Mouse (Mus musculus) embryonic facial prominence, embryonic 14.5 days (tissue): ENCODE measurements around the gene Syn3. TPM values are rescaled to one million over a fixed set of nuclear protein-coding genes. Genes with fewer than 3 reads are reported as not detected.
"Not testable (repeated sequence)": the region's sequence is repeated elsewhere in the genome, so short reads cannot be mapped to it uniquely, and the experiment has no call there.

Source experiments
- ATAC-seq: fragments of 200-750 bp; cut with Nextera tagmentation; 2 replicates; pipeline ENCODE4 v1.8.0; 2017; ENCODE audit warnings: low read depth, moderate number of reproducible peaks, moderate TSS enrichment
- DNase-seq: peaks from one replicate; pipeline ENCODE4 v3.0.0-alpha.2; 2015; ENCODE audit warnings: low spot score
- H3K27ac ChIP-seq: fragments of 300-500 bp; sonication (generic); replicated peaks from 2 replicates; pipeline ENCODE4 v1.5.1; 2014; ENCODE audit warnings: low read depth, mild to moderate bottlenecking, low read length, moderate library complexity
- H3K27me3 ChIP-seq: fragments of 300-500 bp; sonication (generic); replicated peaks from 2 replicates; pipeline ENCODE4 v1.6.1; 2014; ENCODE audit warnings: low read length; ENCODE audit not compliant: control insufficient read depth, insufficient read depth
- H3K36me3 ChIP-seq: fragments of 300-500 bp; sonication (generic); 2 replicates; pipeline ENCODE4 v1.6.1; 2014; ENCODE audit warnings: low read length, mixed read lengths; ENCODE audit not compliant: control insufficient read depth, insufficient read depth
- H3K4me1 ChIP-seq: fragments of 300-500 bp; sonication (generic); 2 replicates; pipeline ENCODE4 v1.6.1; 2014; ENCODE audit warnings: antibody characterized with exemption, low read length; ENCODE audit not compliant: control insufficient read depth, insufficient read depth
- H3K4me2 ChIP-seq: fragments of 300-500 bp; sonication (generic); 2 replicates; pipeline ENCODE4 v1.6.1; 2014; ENCODE audit warnings: low read depth, mild to moderate bottlenecking, low read length, moderate library complexity, mixed read lengths
- H3K4me3 ChIP-seq: fragments of 300-500 bp; sonication (generic); 2 replicates; pipeline ENCODE4 v1.5.1; 2014; ENCODE audit warnings: low read depth, mild to moderate bottlenecking, low read length
- H3K9ac ChIP-seq: fragments of 300-500 bp; sonication (generic); 2 replicates; pipeline ENCODE4 v1.6.1; 2014; ENCODE audit warnings: low read depth, mild to moderate bottlenecking, low read length, moderate library complexity, mixed read lengths
- H3K9me3 ChIP-seq: fragments of 300-500 bp; sonication (generic); 2 replicates; pipeline ENCODE4 v1.6.1; 2016; ENCODE audit warnings: low read length; ENCODE audit not compliant: control insufficient read depth
- WGBS: fragments of 180-500 bp; shearing (Covaris S2); extraction: QIAGEN DNeasy Blood & Tissue Kit; methylation state at CpG from one replicate; pipeline ENCODE4 v1.1.7; 2014; 5-methylcytosine and 5-hydroxymethylcytosine counted together
- polyA plus RNA-seq: library from polyadenylated mRNA; unstranded; fragments of >200 nt; fragmentation: Nextera tagmentation; extraction: Ambion mirVana; gene quantifications from 2 replicates; pipeline ENCODE4 v1.2.1, GENCODE M21; 2014

Syn3 gene
- polyA plus RNA-seq, 1 experiment from 2014 or later = 2.4 TPM

- H3K27me3 ChIP-seq = no peaks in the 10 kb centered on the region
- H3K4me3 ChIP-seq = no peak overlapping the region
- H3K9ac ChIP-seq = no peak overlapping the region
- DNase-seq (peak; percentile 47), ATAC-seq (no peak; the same call in 1 of the 2 replicates)
- H3K36me3 ChIP-seq = no peaks in the 10 kb centered on the region
- H3K27ac ChIP-seq = no peak overlapping the region
- H3K9me3 ChIP-seq = no peaks in the 10 kb centered on the region
- H3K4me2 ChIP-seq = no peak overlapping the region
- 0 out of 2 replicates have a peak, but pooled peaks cover 6% of the 10 kb centered on the region for H3K4me1 ChIP-seq
- 53% methylated on average over 5 of the region's 5 CpGs for WGBS
Measured at GRCm38 (mm10) chr10:86387821-86388440, 110.8 kb downstream of the Syn3 start.

- H3K4me1 ChIP-seq = 0 out of 2 replicates have a peak, but pooled peaks cover 6% of the 10 kb centered on the region
- no peak overlapping the region for H3K4me3 ChIP-seq
- DNase-seq = no peak
- H3K4me2 ChIP-seq = no peak overlapping the region
- no peaks in the 10 kb centered on the region for H3K36me3 ChIP-seq
- ATAC-seq = no peak
- 80% methylated on average over 4 of the region's 4 CpGs for WGBS
- no peak overlapping the region for H3K9ac ChIP-seq
- no peaks in the 10 kb centered on the region for H3K27me3 ChIP-seq
- no peaks in the 10 kb centered on the region for H3K9me3 ChIP-seq
- no peak overlapping the region for H3K27ac ChIP-seq
Measured at GRCm38 (mm10) chr10:86386232-86386631, 112.5 kb downstream of the Syn3 start.

- no peak for ATAC-seq
- H3K27me3 ChIP-seq = no peaks in the 10 kb centered on the region
- WGBS = 49% methylated on average over 4 of the region's 4 CpGs
Measured at GRCm38 (mm10) chr10:86385656-86386055, 113.0 kb downstream of the Syn3 start.

GRCm38 (mm10) chr10:86384655-86385054, 114.0 kb downstream of the Syn3 start:
- no peak overlapping the region for H3K4me3 ChIP-seq
- H3K4me2 ChIP-seq = no peak overlapping the region
- H3K27me3 ChIP-seq = no peaks in the 10 kb centered on the region
- 0 out of 2 replicates have a peak, but pooled peaks cover 6% of the 10 kb centered on the region for H3K4me1 ChIP-seq
- DNase-seq = no peak
- no peak overlapping the region for H3K27ac ChIP-seq
- no peak overlapping the region for H3K9ac ChIP-seq
- H3K9me3 ChIP-seq = no peaks in the 10 kb centered on the region
- no peak for ATAC-seq
- H3K36me3 ChIP-seq = no peaks in the 10 kb centered on the region
- WGBS = 89% methylated on average over 2 of the region's 2 CpGs

More at GRCm38 (mm10) chr10:86385656-86386055, 113.0 kb downstream of the Syn3 start:
- Histone ChIP-seq H3K4me2 (no peak overlapping the region), H3K9me3 (no peaks in the 10 kb centered on the region), H3K27ac (no peak overlapping the region), H3K4me3 (no peak overlapping the region), H3K36me3 (no peaks in the 10 kb centered on the region), H3K4me1 (0 out of 2 replicates have a peak, but pooled peaks cover 6% of the 10 kb centered on the region), H3K9ac (no peak overlapping the region)
- no peak for DNase-seq

GRCm38 (mm10) chr10:86381922-86382260, 116.8 kb downstream of the Syn3 start:
- Histone ChIP-seq H3K27ac (no peak overlapping the region), H3K27me3 (no peaks in the 10 kb centered on the region), H3K9ac (no peak overlapping the region), H3K4me3 (no peak overlapping the region), H3K9me3 (no peaks in the 10 kb centered on the region), H3K36me3 (no peaks in the 10 kb centered on the region), H3K4me1 (peaks cover 7% of the 10 kb centered on the region; the same call in 1 of the 2 replicates), H3K4me2 (no peak overlapping the region)
- ATAC-seq (no peak), DNase-seq (no peak)
- 32% methylated on average over 2 of the region's 2 CpGs for WGBS

GRCm38 (mm10) chr10:86381150-86381921, 117.4 kb downstream of the Syn3 start:
- Histone ChIP-seq H3K27ac (no peak overlapping the region), H3K9me3 (no peaks in the 10 kb centered on the region), H3K4me2 (no peak overlapping the region), H3K4me1 (peaks cover 11% of the 10 kb centered on the region; the same call in 1 of the 2 replicates), H3K36me3 (no peaks in the 10 kb centered on the region), H3K4me3 (no peak overlapping the region), H3K27me3 (no peaks in the 10 kb centered on the region), H3K9ac (no peak overlapping the region)
- ATAC-seq = peak; percentile 12; the same call in 1 of the 2 replicates
- WGBS = 49% methylated on average over 9 of the region's 9 CpGs
- DNase-seq = peak; percentile 32

- ATAC-seq (no peak), DNase-seq (no peak)
- H3K36me3 ChIP-seq = no peaks in the 10 kb centered on the region
- no peak overlapping the region for H3K27ac ChIP-seq
- no peak overlapping the region for H3K4me3 ChIP-seq
- H3K27me3 ChIP-seq = no peaks in the 10 kb centered on the region
- no peak overlapping the region for H3K9ac ChIP-seq
- no peak overlapping the region for H3K4me2 ChIP-seq
- peaks cover 9% of the 10 kb centered on the region; the same call in 1 of the 2 replicates for H3K4me1 ChIP-seq
- WGBS = 45% methylated on average over 2 of the region's 2 CpGs
- H3K9me3 ChIP-seq = no peaks in the 10 kb centered on the region
Measured at GRCm38 (mm10) chr10:86380626-86381025, 118.1 kb downstream of the Syn3 start.

GRCm38 (mm10) chr10:86378803-86379202, 119.9 kb downstream of the Syn3 start:
- DNase-seq, ATAC-seq, H3K4me2 ChIP-seq, H3K27ac ChIP-seq, H3K9ac ChIP-seq, H3K4me1 ChIP-seq, H3K27me3 ChIP-seq, H3K9me3 ChIP-seq, H3K36me3 ChIP-seq, H3K4me3 ChIP-seq: not testable (repeated sequence)
- 58% methylated on average over 2 of the region's 2 CpGs for WGBS
